Mouse (Mus musculus) cerebellum, adult 2 months (tissue): ENCODE measurements at regions not wholly inside any gene's neighbourhood (a gene's known extent, or its start where the extent isn't known, plus 50 kb on each side); places are given as distances from the start of the nearest gene placed in this dataset.

Experiments
- CTCF ChIP-seq: fragments of 200-500 bp; IDR thresholded peaks from 2 replicates; pipeline ENCODE4 v1.5.1; 2011; ENCODE audit warnings: low read depth, mild to moderate bottlenecking, control low read depth, low read length, moderate library complexity, borderline replicate concordance; ENCODE audit not compliant: insufficient read depth
- POLR2A ChIP-seq: fragments of 200-500 bp; IDR thresholded peaks from 2 replicates; pipeline ENCODE4 v1.6.1; 2011; ENCODE audit warnings: low read length, control low read depth, borderline replicate concordance; ENCODE audit not compliant: insufficient read depth

DNA sequence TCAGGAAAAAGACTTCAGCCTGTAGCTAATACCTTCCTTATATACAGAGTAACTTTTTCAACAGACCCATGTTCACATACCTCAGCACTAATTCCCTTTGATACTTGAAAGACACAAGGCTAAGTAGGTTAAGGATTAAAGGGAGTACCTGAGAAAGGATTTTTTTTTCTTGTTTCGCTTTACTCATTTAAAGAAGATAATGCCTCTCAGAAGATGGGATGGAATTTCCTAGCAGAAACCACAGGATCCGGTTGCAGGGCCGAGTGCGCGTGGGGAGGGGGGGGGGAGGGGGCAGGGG lies 114.0 kb upstream of the Cpsf6 start:
- TF ChIP-seq CTCF (no peak), POLR2A (no peak)
